16 mouse cellular contexts compared by ENCODE assay signal in the genomic region with DNA sequence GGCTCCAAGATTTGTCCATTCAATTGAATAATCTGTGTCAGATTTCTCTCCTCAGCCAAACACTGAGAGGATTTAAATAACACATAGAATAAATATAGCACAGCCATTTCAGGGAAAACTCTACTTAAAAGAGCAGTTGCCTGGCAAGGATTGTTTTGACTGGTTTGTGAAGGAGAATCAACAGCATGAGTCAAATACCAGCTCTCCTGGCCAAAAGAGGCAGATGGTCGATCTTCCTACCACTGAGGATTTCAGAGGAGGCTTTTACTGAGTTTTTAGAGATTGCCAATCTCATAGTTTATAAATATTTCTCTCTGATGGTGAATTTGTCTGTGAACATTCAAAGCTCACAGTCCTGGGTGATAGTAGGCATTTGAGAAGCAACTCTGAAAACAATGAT. TPM values are rescaled to one million over a fixed set of nuclear protein-coding genes. Genes with fewer than 3 reads are reported as not detected.
DNase-seq lines count a peak whose midpoint lies in the region; ATAC-seq and TF ChIP-seq lines count a peak whose summit lies in the region.
"Had no signal": no experiment of that assay in that cellular context is flagged by ENCODE, and none has a peak within 500 bp of the region (broad histone marks: within the 10 kb centered on the region; RNA-seq: fewer than 3 reads in every experiment).

No protein-coding gene starts in this region.

- H3K4me2 ChIP-seq in hindbrain, embryonic 11.5 days (replicated peaks; ENCODE audit: low read depth, low read length): no peak overlapping the region
- H3K4me2 ChIP-seq: forebrain, embryonic 12.5 days; liver, embryonic 12.5 days; midbrain, embryonic 15.5 days had no signal

- H3K36me3 ChIP-seq in hindbrain, embryonic 11.5 days (ENCODE audit: control insufficient read depth, insufficient read depth, low read length): no peaks in the 10 kb centered on the region
- H3K36me3 ChIP-seq: forebrain, embryonic 12.5 days; liver, embryonic 12.5 days; midbrain, embryonic 15.5 days had no signal

- peaks cover 15% of the 10 kb centered on the region for H3K4me1 ChIP-seq in embryonic fibroblast, embryonic 13.5 days (ENCODE audit: control insufficient read depth, insufficient read depth, low read length)
- no peaks in the 10 kb centered on the region for H3K4me1 ChIP-seq in hindbrain, embryonic 11.5 days (replicated peaks; ENCODE audit: control insufficient read depth, insufficient read depth, low read length)
- H3K4me1 ChIP-seq: forebrain, embryonic 12.5 days; liver, embryonic 12.5 days had no signal

- H3K27ac ChIP-seq in embryonic fibroblast, embryonic 13.5 days (ENCODE audit: insufficient read depth, low read length): peak overlapping the region; percentile 76
- no peak overlapping the region for H3K27ac ChIP-seq in hindbrain, embryonic 11.5 days (ENCODE audit: low read depth, low read length)
- H3K27ac ChIP-seq: forebrain, embryonic 12.5 days; liver, embryonic 12.5 days; midbrain, embryonic 15.5 days; stomach, postnatal 0 days had no signal

- H3K4me3 ChIP-seq in embryonic fibroblast, embryonic 13.5 days (ENCODE audit: insufficient read depth, low read length): no peak overlapping the region
- H3K4me3 ChIP-seq in hindbrain, embryonic 11.5 days (ENCODE audit: low read depth, low read length): no peak overlapping the region
- H3K4me3 ChIP-seq: forebrain, embryonic 12.5 days; liver, embryonic 12.5 days; midbrain, embryonic 15.5 days had no signal

- 87% methylated on average over 1 of the region's 1 CpGs for WGBS in hindbrain, embryonic 11.5 days

- no peak for ATAC-seq in hindbrain, embryonic 11.5 days (ENCODE audit: low FRiP score)
- ATAC-seq: intestine, postnatal 0 days; liver, embryonic 12.5 days; midbrain, embryonic 15.5 days had no signal

- H3K27me3 ChIP-seq in hindbrain, embryonic 11.5 days (ENCODE audit: control insufficient read depth, insufficient read depth, low read length): no peaks in the 10 kb centered on the region; the same call in 1 of the 2 replicates
- H3K27me3 ChIP-seq: CH12.LX; forebrain, embryonic 12.5 days; liver, embryonic 12.5 days; midbrain, embryonic 15.5 days had no signal

- H3K9me3 ChIP-seq in hindbrain, embryonic 11.5 days (ENCODE audit: control insufficient read depth, low read length): no peaks in the 10 kb centered on the region
- H3K9me3 ChIP-seq: forebrain, embryonic 12.5 days; liver, embryonic 12.5 days; midbrain, embryonic 15.5 days had no signal

- no peak for TF ChIP-seq CTCF in embryonic fibroblast, embryonic 13.5 days (IDR thresholded peaks at IDR 0.05; ENCODE audit: borderline replicate concordance, insufficient read depth, low read length)

- peak; percentile 26 for DNase-seq in 3T3-L1 (ENCODE audit: low read depth, low spot score)
- peak; percentile 74 for DNase-seq in brain, embryonic 18.5 days (ENCODE audit: low read depth, low spot score)
- peak; percentile 11 to 63 for DNase-seq in left cerebral cortex, adult 9 months (ENCODE audit: low spot score in 2 of 2)
- no peak for DNase-seq in kidney, postnatal 4 days
- no peak for DNase-seq in urinary bladder, adult 18-20 months (ENCODE audit: low spot score in 2 of 2)
- DNase-seq in urinary bladder, adult 2 months (ENCODE audit: low spot score): no peak
- DNase-seq in hindbrain, embryonic 11.5 days (ENCODE audit: low spot score): no peak
- DNase-seq: adrenal gland, postnatal 36 days; heart, adult 18-20 months had no signal

- H3K9ac ChIP-seq in hindbrain, embryonic 11.5 days (ENCODE audit: low read depth, low read length): no peak overlapping the region
- H3K9ac ChIP-seq: forebrain, embryonic 12.5 days; liver, embryonic 12.5 days; midbrain, embryonic 15.5 days had no signal

- TF ChIP-seq POLR2A in embryonic fibroblast, embryonic 13.5 days (IDR thresholded peaks at IDR 0.05; ENCODE audit: low read depth, low read length): no peak

RNA-seq across cellular contexts. Expression of a gene that starts 41.9 kb away (rescaled TPM):
- 63.1 and 139 TPM in 2 replicates for polyA plus RNA-seq in embryonic fibroblast, embryonic 13.5 days (2011; ENCODE audit: insufficient read length, low read depth, missing spikeins)
- polyA plus RNA-seq in urinary bladder, adult 2 months (2012; rRNA removed): 2.3 and 2.8 TPM in 2 replicates
- polyA plus RNA-seq in hindbrain, embryonic 11.5 days (2014; fragmentation: Nextera tagmentation; extraction: Ambion mirVana): 41.1 and 41.7 TPM in 2 replicates

RNA-seq across cellular contexts. Expression of a gene that starts 42.2 kb away (rescaled TPM):
- polyA plus RNA-seq in embryonic fibroblast, embryonic 13.5 days (2011; ENCODE audit: insufficient read length, low read depth, missing spikeins): 11.5 and 15.9 TPM in 2 replicates
- 4.1 and 5.8 TPM in 2 replicates for polyA plus RNA-seq in urinary bladder, adult 2 months (2012; rRNA removed)
- 12.1 and 14.2 TPM in 2 replicates for polyA plus RNA-seq in hindbrain, embryonic 11.5 days (2014; fragmentation: Nextera tagmentation; extraction: Ambion mirVana)

Comparison
In these comparisons a context has a peak if more than half of its experiments do, and no peak if none do; other contexts are left out.
1. DNase-seq: peak in 3T3-L1 (single experiment), brain, embryonic 18.5 days (single experiment) and left cerebral cortex, adult 9 months (2 of 2); none in kidney, postnatal 4 days (0 of 2), urinary bladder, adult 18-20 months (0 of 2), urinary bladder, adult 2 months (single experiment) and hindbrain, embryonic 11.5 days (single experiment).
2. RNA of a gene that starts 41.9 kb away (polyA plus RNA-seq): 63.1 to 139 TPM in embryonic fibroblast, embryonic 13.5 days and 41.1 to 41.7 TPM in hindbrain, embryonic 11.5 days; 2.3 to 2.8 TPM in urinary bladder, adult 2 months; every median in the first group is over 10 times any median in the second.